Mouse (Mus musculus) lung, embryonic 16.5 days (tissue): Measurements from ENCODE around the gene Ppp1r11. TPM values are rescaled to one million over a fixed set of nuclear protein-coding genes. Genes with fewer than 3 reads are reported as not detected.

ENCODE experiments used
- ATAC-seq: fragments of 200-750 bp; cut with Nextera tagmentation; 2 replicates; pipeline ENCODE4 v1.8.0; 2017; ENCODE audit warnings: low read depth, mild to moderate bottlenecking, moderate library complexity
- H3K27ac ChIP-seq: fragments of 300-500 bp; sonication (generic); 2 replicates; pipeline ENCODE4 v1.5.1; 2014; ENCODE audit warnings: mild to moderate bottlenecking, control low read depth, low read length
- H3K27me3 ChIP-seq: fragments of 300-500 bp; sonication (generic); 2 replicates; pipeline ENCODE4 v1.6.1; 2014; ENCODE audit warnings: low read depth, low read length, mixed read lengths; ENCODE audit not compliant: control insufficient read depth, insufficient read depth
- H3K36me3 ChIP-seq: fragments of 300-500 bp; sonication (generic); 2 replicates; pipeline ENCODE4 v1.6.1; 2014; ENCODE audit warnings: low read length; ENCODE audit not compliant: control insufficient read depth, insufficient read depth
- H3K4me1 ChIP-seq: fragments of 300-500 bp; sonication (generic); replicated peaks from 2 replicates; pipeline ENCODE4 v1.6.1; 2014; ENCODE audit warnings: low read length, mixed read lengths; ENCODE audit not compliant: control insufficient read depth, insufficient read depth
- H3K4me2 ChIP-seq: fragments of 300-500 bp; sonication (generic); 2 replicates; pipeline ENCODE4 v1.6.1; 2014; ENCODE audit warnings: low read depth, low read length, control low read depth
- H3K4me3 ChIP-seq: fragments of 300-500 bp; sonication (generic); 2 replicates; pipeline ENCODE4 v1.5.1; 2014; ENCODE audit warnings: mild to moderate bottlenecking, low read length, control low read depth
- H3K9ac ChIP-seq: fragments of 300-500 bp; sonication (generic); 2 replicates; pipeline ENCODE4 v1.6.1; 2014; ENCODE audit warnings: low read length, control low read depth
- H3K9me3 ChIP-seq: fragments of 300-500 bp; sonication (generic); 2 replicates; pipeline ENCODE4 v1.6.1; 2016; ENCODE audit warnings: low read length; ENCODE audit not compliant: control insufficient read depth
- whole genome bisulfite sequencing: fragments of 180-500 bp; shearing (Covaris S2); extraction: QIAGEN DNeasy Blood & Tissue Kit; methylation state at CpG from one replicate; pipeline ENCODE4 v1.1.7; 2014; 5-methylcytosine and 5-hydroxymethylcytosine counted together
- polyA plus RNA-seq: library from polyadenylated mRNA; unstranded; fragments of >200 nt; fragmentation: Nextera tagmentation; extraction: Ambion mirVana; gene quantifications from 2 replicates; pipeline ENCODE4 v1.2.1, GENCODE M21; 2015

The Ppp1r11 gene
- polyA plus RNA-seq, 1 experiment from 2014 or later: 117 TPM

DNA sequence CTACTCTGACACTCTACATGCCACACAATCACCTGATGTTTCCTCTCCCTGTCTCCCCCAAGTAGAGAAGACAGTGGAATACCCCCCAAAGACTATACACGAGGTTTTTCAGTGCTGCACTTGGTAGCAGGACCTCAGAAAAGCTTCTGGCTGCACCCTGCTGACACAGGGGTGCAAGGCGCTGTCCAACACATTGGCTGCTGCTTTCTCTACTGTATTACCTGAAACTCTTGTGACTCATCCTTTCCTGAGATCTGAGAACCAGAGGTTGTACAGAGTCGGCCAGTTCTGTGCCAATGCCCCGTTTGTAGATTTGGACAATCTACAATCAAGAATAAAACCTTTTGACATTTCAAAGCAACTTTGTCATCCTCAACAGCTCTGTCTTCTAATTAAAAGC, 41.7 kb downstream of the Ppp1r11 start:
- Histone ChIP-seq H3K9ac (no peak overlapping the region), H3K4me3 (no peak overlapping the region), H3K4me2 (no peak overlapping the region), H3K4me1 (no peaks in the 10 kb centered on the region), H3K27ac (no peak overlapping the region), H3K36me3 (no peaks in the 10 kb centered on the region), H3K9me3 (no peaks in the 10 kb centered on the region), H3K27me3 (no peaks in the 10 kb centered on the region; the same call in 1 of the 2 replicates)
- ATAC-seq: no peak
- 46% methylated on average over 4 of the region's 4 CpGs for WGBS

DNA sequence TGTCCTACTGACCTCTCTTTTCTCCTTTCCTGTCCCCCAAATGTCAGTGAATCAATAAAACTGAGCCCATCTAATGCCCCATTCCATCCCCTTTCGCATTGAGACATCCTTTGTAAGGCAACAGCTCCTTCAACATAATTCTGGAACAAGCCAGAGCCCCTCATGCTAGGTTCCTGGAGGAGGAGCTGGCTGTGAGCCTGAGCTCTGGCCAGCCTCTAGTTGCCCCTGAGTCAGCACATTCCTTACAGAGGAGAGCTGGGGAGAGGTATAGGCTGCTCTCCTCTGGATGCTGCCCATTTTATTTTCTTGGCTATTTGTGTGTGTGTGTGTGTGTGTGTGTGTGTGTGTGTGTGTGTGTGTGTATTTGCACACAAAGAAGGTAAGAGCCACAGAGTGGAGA, 43.3 kb downstream of the Ppp1r11 start:
- Histone ChIP-seq H3K4me1 (no peaks in the 10 kb centered on the region), H3K9ac (no peak overlapping the region), H3K9me3 (no peaks in the 10 kb centered on the region), H3K4me3 (no peak overlapping the region), H3K36me3 (no peaks in the 10 kb centered on the region), H3K27me3 (no peaks in the 10 kb centered on the region; the same call in 1 of the 2 replicates), H3K4me2 (no peak overlapping the region), H3K27ac (no peak overlapping the region)
- ATAC-seq: peak; percentile 66; the same call in 1 of the 2 replicates
- WGBS: 50% methylated on average over 1 of the region's 1 CpGs

DNA sequence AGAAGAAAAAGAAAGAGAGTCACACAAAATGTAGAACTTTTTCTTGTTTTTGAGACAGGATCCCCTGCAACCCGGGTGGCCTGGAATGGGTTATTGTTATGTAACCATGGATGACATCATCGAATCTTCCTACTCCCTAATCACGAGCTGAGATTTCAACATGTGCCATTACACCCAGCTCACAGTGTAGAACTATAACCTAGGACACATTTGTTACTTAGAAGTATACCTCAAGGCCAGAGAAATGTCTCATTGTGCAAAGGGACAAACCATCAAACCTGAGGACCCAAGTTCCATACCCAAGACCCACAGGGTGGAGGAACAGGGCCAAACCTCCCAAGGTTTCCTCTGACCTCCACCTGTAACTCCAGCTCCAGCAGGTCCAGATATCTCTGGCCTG, 47.9 kb downstream of the Ppp1r11 start:
- 58% methylated on average over 3 of the region's 3 CpGs for WGBS

DNA sequence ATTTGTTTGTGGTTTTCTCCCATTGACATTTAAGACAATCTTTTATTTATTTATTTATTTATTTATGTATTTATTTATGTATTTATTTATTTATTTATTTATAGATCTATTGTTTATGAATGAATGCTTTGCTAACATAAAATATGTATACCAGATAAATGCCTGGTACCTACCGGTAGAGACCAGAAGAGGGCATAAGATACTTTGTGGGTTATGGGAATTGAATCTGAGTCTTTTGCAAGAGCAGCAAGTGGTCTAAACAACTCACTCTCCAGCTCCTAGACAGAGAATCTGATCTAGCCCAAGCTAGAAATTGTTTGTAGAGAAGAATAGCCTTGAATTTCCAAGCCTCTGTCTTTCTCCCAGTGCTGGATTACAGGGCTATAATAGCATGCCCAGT, 50.9 kb downstream of the Ppp1r11 start:
- ATAC-seq: no peak
- Histone ChIP-seq H3K36me3 (no peaks in the 10 kb centered on the region), H3K4me3 (no peak overlapping the region), H3K4me1 (no peaks in the 10 kb centered on the region), H3K27me3 (no peaks in the 10 kb centered on the region), H3K9ac (no peak overlapping the region), H3K9me3 (no peaks in the 10 kb centered on the region), H3K27ac (no peak overlapping the region), H3K4me2 (no peak overlapping the region)
- 18% methylated on average over 1 of the region's 1 CpGs for WGBS

More for the DNA sequence above, 47.9 kb downstream of the Ppp1r11 start:
- H3K27me3 ChIP-seq: no peaks in the 10 kb centered on the region
- H3K9ac ChIP-seq: no peak overlapping the region
- H3K36me3 ChIP-seq: no peaks in the 10 kb centered on the region
- no peaks in the 10 kb centered on the region for H3K9me3 ChIP-seq
- H3K4me3 ChIP-seq: no peak overlapping the region
- H3K4me1 ChIP-seq: no peaks in the 10 kb centered on the region
- ATAC-seq: no peak
- no peak overlapping the region for H3K4me2 ChIP-seq
- H3K27ac ChIP-seq: no peak overlapping the region

DNA sequence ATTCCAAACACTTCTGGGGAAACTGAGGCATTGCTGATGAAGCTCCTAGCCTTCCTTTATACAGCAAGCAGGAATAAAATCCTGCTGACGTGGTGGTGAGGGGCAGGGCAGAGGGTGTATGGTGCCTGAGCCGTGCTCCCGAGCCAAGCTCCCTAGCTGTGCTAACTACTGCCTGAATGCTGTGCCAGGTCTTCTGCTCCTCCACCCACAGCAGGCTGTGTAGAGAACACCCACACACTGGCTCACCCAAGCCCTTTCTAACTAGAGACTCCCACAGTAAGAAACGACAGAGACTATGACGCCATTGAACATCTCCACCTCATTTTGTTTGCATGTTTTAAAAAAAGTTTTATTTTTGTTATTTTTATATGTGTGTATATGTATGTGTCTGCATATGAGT, 51.5 kb downstream of the Ppp1r11 start:
- no peaks in the 10 kb centered on the region for H3K4me1 ChIP-seq
- H3K27ac ChIP-seq: no peak overlapping the region
- no peaks in the 10 kb centered on the region for H3K27me3 ChIP-seq
- H3K4me2 ChIP-seq: no peak overlapping the region
- ATAC-seq: no peak
- H3K9me3 ChIP-seq: no peaks in the 10 kb centered on the region
- no peak overlapping the region for H3K4me3 ChIP-seq
- 72% methylated on average over 5 of the region's 5 CpGs for WGBS
- no peak overlapping the region for H3K9ac ChIP-seq
- H3K36me3 ChIP-seq: no peaks in the 10 kb centered on the region

DNA sequence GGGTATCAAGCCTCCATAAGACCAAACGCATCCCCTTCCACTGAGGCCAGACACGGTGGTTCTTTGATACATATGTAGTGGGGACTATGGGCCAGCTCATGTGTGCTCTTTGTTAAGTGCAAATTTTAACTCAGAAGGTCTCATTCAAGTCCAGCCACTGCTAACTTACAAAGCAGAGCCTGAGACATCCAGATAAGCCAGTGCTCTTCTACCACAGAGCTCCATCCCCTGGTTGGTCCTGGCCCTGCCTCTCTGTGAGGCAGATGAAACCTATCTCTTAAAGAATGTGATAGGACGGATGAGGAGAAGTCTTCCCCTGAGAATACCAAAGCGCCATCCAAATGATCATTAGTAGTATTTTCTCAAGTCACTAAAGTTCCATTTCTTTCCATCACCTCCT, 52.2 kb downstream of the Ppp1r11 start:
- no peaks in the 10 kb centered on the region for H3K27me3 ChIP-seq
- no peak overlapping the region for H3K4me2 ChIP-seq
- no peak overlapping the region for H3K9ac ChIP-seq
- H3K27ac ChIP-seq: no peak overlapping the region
- no peaks in the 10 kb centered on the region for H3K36me3 ChIP-seq
- H3K9me3 ChIP-seq: no peaks in the 10 kb centered on the region
- no peak for ATAC-seq
- H3K4me3 ChIP-seq: no peak overlapping the region
- WGBS: 73% methylated on average over 4 of the region's 4 CpGs
- H3K4me1 ChIP-seq: no peaks in the 10 kb centered on the region

Other genes starting within 250 kb of the Ppp1r11 start
- not detected in 2 replicates for gene H2-M10.5, start 178.8 kb downstream of the Ppp1r11 start, polyA plus RNA-seq
- gene H2-M10.6, start 139.6 kb downstream of the Ppp1r11 start, polyA plus RNA-seq: not detected in 2 replicates
- gene Trim26, start 114.6 kb downstream of the Ppp1r11 start, polyA plus RNA-seq: 40.6 and 44.4 TPM in 2 replicates
- 0.14 TPM in 1 of 2 replicates, not detected in the other for gene Trim15, start 84.5 kb downstream of the Ppp1r11 start, polyA plus RNA-seq
- gene Trim10, start 82.2 kb downstream of the Ppp1r11 start, polyA plus RNA-seq: 3.2 and 5.1 TPM in 2 replicates
- not detected in 2 replicates for gene Trim40, start 61.6 kb downstream of the Ppp1r11 start, polyA plus RNA-seq
- gene Trim31, start 53.6 kb downstream of the Ppp1r11 start, polyA plus RNA-seq: 0.13 TPM in 1 of 2 replicates, not detected in the other
- 0.65 and 1.7 TPM in 2 replicates for gene Rnf39, start 8.8 kb downstream of the Ppp1r11 start, polyA plus RNA-seq
- gene Znrd1, start 6.8 kb upstream of the Ppp1r11 start, polyA plus RNA-seq: 93.7 and 96.4 TPM in 2 replicates
- gene Znrd1as, start 6.9 kb upstream of the Ppp1r11 start, polyA plus RNA-seq: 7.2 and 7.7 TPM in 2 replicates
- gene 2410137M14Rik, start 29.5 kb upstream of the Ppp1r11 start, polyA plus RNA-seq: not detected in 2 replicates
- 0.33 and 0.38 TPM in 2 replicates for gene H2-M5, start 37.8 kb upstream of the Ppp1r11 start, polyA plus RNA-seq
- 70.1 and 73.4 TPM in 2 replicates for gene Zfp57, start 49.4 kb upstream of the Ppp1r11 start, polyA plus RNA-seq
- gene Mog, start 71.7 kb upstream of the Ppp1r11 start, polyA plus RNA-seq: 0.11 TPM in 1 of 2 replicates, not detected in the other
- gene Gabbr1, start 94.2 kb upstream of the Ppp1r11 start, polyA plus RNA-seq: 5.6 and 7.3 TPM in 2 replicates
- gene Olfr90, start 136.8 kb upstream of the Ppp1r11 start, polyA plus RNA-seq: not detected in 2 replicates
- not detected in 2 replicates for gene Olfr91, start 146.5 kb upstream of the Ppp1r11 start, polyA plus RNA-seq
- gene Olfr92, start 168.3 kb upstream of the Ppp1r11 start, polyA plus RNA-seq: not detected in 2 replicates
- not detected in 2 replicates for gene Olfr93, start 209.8 kb upstream of the Ppp1r11 start, polyA plus RNA-seq
- 0.28 and 1.1 TPM in 2 replicates for gene Ubd, start 242.2 kb upstream of the Ppp1r11 start, polyA plus RNA-seq
- gene Olfr94, start 249.3 kb upstream of the Ppp1r11 start, polyA plus RNA-seq: not detected in 2 replicates